Mouse (Mus musculus) embryonic fibroblast, embryonic 13.5 days (primary cell): ENCODE data around the gene Gps2. TPM values are rescaled to one million over a fixed set of nuclear protein-coding genes. Genes with fewer than 3 reads are reported as not detected.

ENCODE experiments used
- H3K27ac ChIP-seq: 2 replicates; pipeline ENCODE4 v1.5.1; 2012; ENCODE audit warnings: low read length, control low read depth, inconsistent platforms; ENCODE audit not compliant: insufficient read depth
- H3K4me1 ChIP-seq: 2 replicates; pipeline ENCODE4 v1.6.1; 2011; ENCODE audit warnings: low read length; ENCODE audit not compliant: control insufficient read depth, insufficient read depth
- H3K4me3 ChIP-seq: 2 replicates; pipeline ENCODE4 v1.5.1; 2011; ENCODE audit warnings: mild to moderate bottlenecking, control low read depth, low read length; ENCODE audit not compliant: insufficient read depth
- CTCF ChIP-seq: IDR thresholded peaks from 2 replicates; pipeline ENCODE4 v1.5.1; 2011; ENCODE audit warnings: mild to moderate bottlenecking, control low read depth, low read length, moderate library complexity, borderline replicate concordance; ENCODE audit not compliant: insufficient read depth
- POLR2A ChIP-seq: IDR thresholded peaks from 2 replicates; pipeline ENCODE4 v1.6.1; 2011; ENCODE audit warnings: low read depth, mild to moderate bottlenecking, control low read depth, low read length, moderate library complexity
- polyA plus RNA-seq: library from polyadenylated mRNA; stranded (reverse); fragments of >200 nt; gene quantifications from 2 replicates; pipeline ENCODE4 v1.2.4, GENCODE M21; 2011; ENCODE audit warnings: low read depth; ENCODE audit not compliant: missing spikeins, insufficient read length

Gps2 gene
- polyA plus RNA-seq, 1 experiment = 27.8 TPM

DNA sequence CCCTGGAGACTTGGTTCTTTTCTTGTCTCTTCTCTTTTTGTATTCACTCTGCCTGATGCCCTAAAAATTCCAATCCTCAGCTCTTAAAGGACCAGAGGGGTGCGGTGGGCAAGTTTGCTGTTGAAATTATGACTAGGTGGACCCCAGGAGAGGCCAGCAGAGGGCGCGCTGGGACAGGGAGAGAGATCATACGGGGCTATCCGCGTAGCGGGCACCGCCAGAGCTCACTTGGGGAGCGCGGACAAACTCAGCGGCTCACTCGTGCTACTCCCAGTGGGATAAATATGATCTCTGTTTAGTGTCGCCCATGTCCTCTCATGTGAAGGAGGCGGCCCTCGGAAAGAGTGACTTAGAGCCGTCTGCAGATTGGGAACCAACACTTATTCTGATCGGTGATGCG lies 20.5 kb downstream of the Gps2 start:
- Histone ChIP-seq H3K27ac (no peak overlapping the region), H3K4me1 (no peaks in the 10 kb centered on the region), H3K4me3 (no peak overlapping the region)
- peak; percentile 65; the same call in 1 of the 2 replicates for TF ChIP-seq CTCF
- TF ChIP-seq POLR2A = no peak

DNA sequence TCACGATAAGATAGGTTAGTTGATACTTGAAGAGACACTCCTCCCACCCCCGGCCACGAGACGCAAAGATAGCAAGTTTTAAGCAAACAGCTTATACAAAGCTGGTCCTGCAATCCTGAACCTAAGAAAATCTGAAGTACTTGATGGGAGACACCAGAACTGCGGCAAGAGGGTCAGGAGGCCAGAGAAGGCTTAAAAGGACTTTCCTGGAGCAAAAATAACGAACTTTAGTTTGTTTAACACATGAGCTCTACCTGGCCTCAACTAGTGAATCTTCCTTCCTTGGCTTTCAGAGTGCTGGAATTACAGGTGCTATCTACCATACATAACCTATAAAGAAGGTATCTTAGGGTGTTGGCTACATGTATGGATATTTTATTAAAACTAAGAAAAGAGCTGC lies 21.0 kb downstream of the Gps2 start:
- H3K4me3 ChIP-seq = no peak overlapping the region
- no peaks in the 10 kb centered on the region for H3K4me1 ChIP-seq
- no peak overlapping the region for H3K27ac ChIP-seq
- TF ChIP-seq CTCF (no peak), POLR2A (no peak)

GRCm38 (mm10) chr11:69935137-69935879 lies 21.6 kb downstream of the Gps2 start, which contains the start of gene Ybx2:
Ybx2 (plus strand) TSS chr11:69935796.
- Histone ChIP-seq H3K4me1 (no peaks in the 10 kb centered on the region), H3K27ac (no peak within 1 kb of the TSS), H3K4me3 (peak within 1 kb of the TSS; percentile 14; the same call in 1 of the 2 replicates)
- TF ChIP-seq CTCF (no peak), POLR2A (no peak)

- Histone ChIP-seq H3K27ac (no peak overlapping the region), H3K4me3 (no peak overlapping the region), H3K4me1 (no peaks in the 10 kb centered on the region)
- TF ChIP-seq POLR2A = no peak
- TF ChIP-seq CTCF = no peak
Observed at GRCm38 (mm10) chr11:69936156-69936555, 22.5 kb downstream of the Gps2 start.

GRCm38 (mm10) chr11:69936714-69937347 lies 23.1 kb downstream of the Gps2 start:
- Histone ChIP-seq H3K4me3 (no peak overlapping the region), H3K27ac (no peak overlapping the region), H3K4me1 (no peaks in the 10 kb centered on the region)
- TF ChIP-seq CTCF (no peak), POLR2A (no peak)

DNA sequence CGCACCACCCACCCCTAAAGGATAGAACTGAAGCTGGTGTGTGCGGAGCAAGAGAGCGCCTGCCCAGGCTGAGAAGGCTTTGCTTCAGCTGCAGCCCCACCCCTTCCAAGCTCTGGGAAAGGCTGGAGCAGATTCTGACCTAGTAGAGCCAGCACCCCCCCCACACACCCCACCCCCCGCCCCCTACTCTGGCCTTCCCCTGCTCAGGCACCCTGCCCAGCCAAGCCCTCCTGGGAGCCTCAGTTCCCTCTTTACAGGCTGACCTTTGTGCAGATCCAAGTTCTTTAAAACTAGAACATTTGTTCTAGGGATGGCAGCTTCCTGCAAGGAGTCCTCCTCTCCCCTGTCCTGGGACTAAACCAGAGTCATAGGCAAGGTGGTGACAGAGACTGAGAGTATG lies 23.7 kb downstream of the Gps2 start:
- no peak for TF ChIP-seq POLR2A
- no peak for TF ChIP-seq CTCF
- no peaks in the 10 kb centered on the region for H3K4me1 ChIP-seq
- no peak overlapping the region for H3K27ac ChIP-seq
- no peak overlapping the region for H3K4me3 ChIP-seq

DNA sequence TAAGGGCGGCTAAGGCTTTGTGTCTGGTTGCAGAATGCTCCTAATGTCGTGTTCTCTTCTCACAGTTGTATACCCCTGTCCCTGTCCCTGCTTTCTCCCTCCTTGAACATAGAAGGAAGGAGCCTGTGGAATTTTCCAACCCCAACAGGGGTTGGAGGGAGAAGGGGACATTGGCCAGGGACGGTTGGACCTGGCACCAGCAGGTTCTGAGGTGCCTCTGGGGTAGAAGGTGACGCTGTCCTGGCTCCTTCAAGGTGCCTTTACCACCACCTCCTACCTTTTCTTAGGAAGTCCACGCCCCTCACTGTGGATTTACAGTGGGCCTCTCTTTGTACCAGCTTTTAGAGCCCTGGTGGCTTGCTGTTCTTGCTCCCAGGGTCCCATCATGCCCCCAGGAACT lies 24.1 kb downstream of the Gps2 start:
- no peak overlapping the region for H3K27ac ChIP-seq
- H3K4me1 ChIP-seq = no peaks in the 10 kb centered on the region
- TF ChIP-seq POLR2A (no peak), CTCF (no peak)
- no peak overlapping the region for H3K4me3 ChIP-seq

GRCm38 (mm10) chr11:69938401-69938979 lies 24.8 kb downstream of the Gps2 start:
- TF ChIP-seq CTCF = no peak
- H3K4me3 ChIP-seq = no peak overlapping the region
- H3K4me1 ChIP-seq = no peaks in the 10 kb centered on the region
- H3K27ac ChIP-seq = no peak overlapping the region

DNA sequence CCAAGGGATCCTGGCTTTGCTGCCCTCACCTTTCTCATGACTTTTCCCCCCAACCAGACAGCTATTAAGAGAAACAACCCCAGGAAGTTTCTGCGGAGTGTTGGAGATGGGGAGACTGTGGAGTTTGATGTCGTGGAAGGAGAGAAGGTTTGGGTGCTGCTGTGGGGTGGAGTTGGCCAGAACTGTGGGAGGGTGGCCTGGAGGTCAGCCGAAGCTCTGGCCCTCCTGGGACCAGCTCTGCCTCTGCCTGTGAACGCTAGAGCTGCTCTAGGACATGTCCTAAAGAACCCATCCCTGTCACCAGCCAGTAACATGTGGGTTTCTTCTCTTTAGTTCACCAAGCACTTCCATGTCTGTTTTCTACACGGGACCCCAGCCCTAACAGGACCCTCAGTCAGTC lies 25.5 kb downstream of the Gps2 start:
- no peaks in the 10 kb centered on the region for H3K4me1 ChIP-seq
- TF ChIP-seq POLR2A (no peak), CTCF (no peak)
- no peak overlapping the region for H3K27ac ChIP-seq
- H3K4me3 ChIP-seq = no peak overlapping the region

GRCm38 (mm10) chr11:69939731-69940130 lies 26.0 kb downstream of the Gps2 start:
- TF ChIP-seq POLR2A (no peak), CTCF (no peak)
- Histone ChIP-seq H3K4me3 (no peak overlapping the region), H3K4me1 (no peaks in the 10 kb centered on the region), H3K27ac (no peak overlapping the region)

GRCm38 (mm10) chr11:69940962-69941361 lies 27.3 kb downstream of the Gps2 start:
- TF ChIP-seq POLR2A = no peak
- no peak for TF ChIP-seq CTCF
- no peak overlapping the region for H3K27ac ChIP-seq
- no peaks in the 10 kb centered on the region for H3K4me1 ChIP-seq
- H3K4me3 ChIP-seq = no peak overlapping the region
